Mouse (Mus musculus): ENCODE data around the gene Neurod2. TPM values are rescaled to one million over a fixed set of nuclear protein-coding genes. Genes with fewer than 3 reads are reported as not detected.

Neurod2 gene
- total and polyA plus RNA-seq, 2 experiments: not detected

DNA sequence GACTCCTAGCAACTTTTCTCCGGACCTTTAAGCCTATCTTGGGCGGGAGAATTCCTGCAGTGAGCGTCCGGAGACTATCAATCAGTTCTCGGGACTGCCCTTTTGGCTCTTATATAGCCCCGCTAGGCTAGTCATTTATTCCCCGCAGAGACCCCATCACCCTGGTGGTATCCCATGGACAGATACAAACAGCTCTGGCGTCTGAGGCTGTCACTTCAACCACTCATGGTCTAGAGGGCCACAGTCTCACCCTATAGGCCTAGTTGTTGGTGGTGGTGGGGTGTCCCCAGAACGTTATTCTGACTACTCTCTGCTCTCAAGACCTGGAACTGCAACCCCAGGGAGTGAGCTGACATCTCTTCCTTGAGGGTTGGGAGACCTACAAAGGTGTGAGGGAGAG is 19.9 kb upstream of the Neurod2 start:
- DNase-seq (ENCODE audit: extremely low read depth, low read depth, low spot score): no peak
- TF ChIP-seq POLR2A (IDR thresholded peaks at IDR 0.05; ENCODE audit: extremely low read depth, insufficient read depth, low read length): no peak
- no peak for TF ChIP-seq CTCF (IDR thresholded peaks at IDR 0.05; ENCODE audit: low read depth, low read length)
- H3K27ac ChIP-seq (replicated peaks; ENCODE audit: insufficient read depth, low read depth, low read length): no peak overlapping the region

GRCm38 (mm10) chr11:98348083-98348961 is 18.9 kb upstream of the Neurod2 start, which contains the start of gene Ppp1r1b:
TSS of gene Ppp1r1b (plus strand) at chr11:98348404.
- peak within 1 kb of the TSS; percentile 33; the same call in 1 of the 2 replicates for H3K4me3 ChIP-seq (ENCODE audit: insufficient read depth, low read depth, low read length)
- peak within 1 kb of the TSS; percentile 43 for H3K9ac ChIP-seq (ENCODE audit: low read depth, low read length)
- WGBS: 3% methylated on average over 55 of the region's 55 CpGs
- no peaks in the 10 kb centered on the region for H3K36me3 ChIP-seq (ENCODE audit: control insufficient read depth, insufficient read depth, low read length)
- H3K79me2 ChIP-seq (ENCODE audit: control insufficient read depth, insufficient read depth, low read length): no peaks in the 10 kb centered on the region
- no peak within 1 kb of the TSS for H3K27ac ChIP-seq (replicated peaks; ENCODE audit: insufficient read depth, low read depth, low read length)
- no peak for DNase-seq (ENCODE audit: extremely low read depth, low read depth, low spot score)
- no peaks in the 10 kb centered on the region; the same call in 1 of the 2 replicates for H3K4me1 ChIP-seq (ENCODE audit: control insufficient read depth, insufficient read depth, low read length)
- peaks cover 23% of the 10 kb centered on the region for H3K27me3 ChIP-seq (ENCODE audit: control insufficient read depth, insufficient read depth, low read length)
- TF ChIP-seq CTCF (IDR thresholded peaks at IDR 0.05; ENCODE audit: low read depth, low read length) (no peak), POLR2A (IDR thresholded peaks at IDR 0.05; ENCODE audit: extremely low read depth, insufficient read depth, low read length) (no peak)

More for the DNA sequence above, 19.9 kb upstream of the Neurod2 start:
- peaks cover 23% of the 10 kb centered on the region for H3K27me3 ChIP-seq (ENCODE audit: control insufficient read depth, insufficient read depth, low read length)
- 45% methylated on average over 9 of the region's 9 CpGs for WGBS
- H3K4me3 ChIP-seq (ENCODE audit: insufficient read depth, low read depth, low read length): no peak overlapping the region
- no peaks in the 10 kb centered on the region; the same call in 1 of the 2 replicates for H3K4me1 ChIP-seq (ENCODE audit: control insufficient read depth, insufficient read depth, low read length)
- H3K36me3 ChIP-seq (ENCODE audit: control insufficient read depth, insufficient read depth, low read length): no peaks in the 10 kb centered on the region
- H3K79me2 ChIP-seq (ENCODE audit: control insufficient read depth, insufficient read depth, low read length): no peaks in the 10 kb centered on the region
- no peak overlapping the region for H3K9ac ChIP-seq (ENCODE audit: low read depth, low read length)

- no peak overlapping the region for H3K9ac ChIP-seq (ENCODE audit: low read depth, low read length)
- TF ChIP-seq POLR2A (IDR thresholded peaks at IDR 0.05; ENCODE audit: extremely low read depth, insufficient read depth, low read length) (no peak), CTCF (IDR thresholded peaks at IDR 0.05; ENCODE audit: low read depth, low read length) (no peak)
- H3K4me1 ChIP-seq (ENCODE audit: control insufficient read depth, insufficient read depth, low read length): no peaks in the 10 kb centered on the region; the same call in 1 of the 2 replicates
- 7% methylated on average over 11 of the region's 12 CpGs for WGBS
- no peak overlapping the region for H3K4me3 ChIP-seq (ENCODE audit: insufficient read depth, low read depth, low read length)
- no peaks in the 10 kb centered on the region for H3K79me2 ChIP-seq (ENCODE audit: control insufficient read depth, insufficient read depth, low read length)
- H3K27ac ChIP-seq (replicated peaks; ENCODE audit: insufficient read depth, low read depth, low read length): no peak overlapping the region
- peak; percentile 21 for DNase-seq (ENCODE audit: extremely low read depth, low read depth, low spot score)
- no peaks in the 10 kb centered on the region for H3K36me3 ChIP-seq (ENCODE audit: control insufficient read depth, insufficient read depth, low read length)
- H3K27me3 ChIP-seq (ENCODE audit: control insufficient read depth, insufficient read depth, low read length): peaks cover 23% of the 10 kb centered on the region
These were observed 18.1 kb upstream of the Neurod2 start for GRCm38 (mm10) chr11:98347385-98348082.

- 28% methylated on average over 9 of the region's 9 CpGs for WGBS
- H3K4me1 ChIP-seq (ENCODE audit: control insufficient read depth, insufficient read depth, low read length): no peaks in the 10 kb centered on the region; the same call in 1 of the 2 replicates
- no peak overlapping the region for H3K9ac ChIP-seq (ENCODE audit: low read depth, low read length)
- DNase-seq (ENCODE audit: extremely low read depth, low read depth, low spot score): no peak
- no peak overlapping the region for H3K27ac ChIP-seq (replicated peaks; ENCODE audit: insufficient read depth, low read depth, low read length)
- TF ChIP-seq POLR2A (IDR thresholded peaks at IDR 0.05; ENCODE audit: extremely low read depth, insufficient read depth, low read length): no peak
- TF ChIP-seq CTCF (IDR thresholded peaks at IDR 0.05; ENCODE audit: low read depth, low read length): no peak
- H3K27me3 ChIP-seq (ENCODE audit: control insufficient read depth, insufficient read depth, low read length): peaks cover 23% of the 10 kb centered on the region
- H3K4me3 ChIP-seq (ENCODE audit: insufficient read depth, low read depth, low read length): no peak overlapping the region
- no peaks in the 10 kb centered on the region for H3K36me3 ChIP-seq (ENCODE audit: control insufficient read depth, insufficient read depth, low read length)
- no peaks in the 10 kb centered on the region for H3K79me2 ChIP-seq (ENCODE audit: control insufficient read depth, insufficient read depth, low read length)
These were observed 16.7 kb upstream of the Neurod2 start for GRCm38 (mm10) chr11:98346168-98346567.

GRCm38 (mm10) chr11:98345253-98345652 is 15.8 kb upstream of the Neurod2 start:
- H3K4me3 ChIP-seq (ENCODE audit: insufficient read depth, low read depth, low read length): no peak overlapping the region
- H3K79me2 ChIP-seq (ENCODE audit: control insufficient read depth, insufficient read depth, low read length): no peaks in the 10 kb centered on the region
- H3K27ac ChIP-seq (replicated peaks; ENCODE audit: insufficient read depth, low read depth, low read length): no peak overlapping the region
- peak; percentile 41 for DNase-seq (ENCODE audit: extremely low read depth, low read depth, low spot score)
- H3K4me1 ChIP-seq (ENCODE audit: control insufficient read depth, insufficient read depth, low read length): no peaks in the 10 kb centered on the region; the same call in 1 of the 2 replicates
- WGBS: 2% methylated on average over 14 of the region's 14 CpGs
- TF ChIP-seq POLR2A (IDR thresholded peaks at IDR 0.05; ENCODE audit: extremely low read depth, insufficient read depth, low read length): no peak
- peak; percentile 85 for TF ChIP-seq CTCF (IDR thresholded peaks at IDR 0.05; ENCODE audit: low read depth, low read length)
- peaks cover 23% of the 10 kb centered on the region for H3K27me3 ChIP-seq (ENCODE audit: control insufficient read depth, insufficient read depth, low read length)
- H3K36me3 ChIP-seq (ENCODE audit: control insufficient read depth, insufficient read depth, low read length): no peaks in the 10 kb centered on the region
- H3K9ac ChIP-seq (ENCODE audit: low read depth, low read length): no peak overlapping the region
